Mouse (Mus musculus) hindbrain, postnatal 0 days (tissue): ENCODE measurements around the gene Mkln1. TPM values are rescaled to one million over a fixed set of nuclear protein-coding genes. Genes with fewer than 3 reads are reported as not detected.

Experiments used
- ATAC-seq: fragments of 200-750 bp; cut with Nextera tagmentation; 2 replicates; pipeline ENCODE4 v1.8.0; 2017; ENCODE audit warnings: mild to moderate bottlenecking, moderate TSS enrichment, moderate library complexity
- DNase-seq: peaks from one replicate; pipeline ENCODE4 v3.0.0-alpha.2; 2015; ENCODE audit warnings: low spot score
- H3K27ac ChIP-seq: fragments of 300-500 bp; sonication (generic); 2 replicates; pipeline ENCODE4 v1.5.1; 2014; ENCODE audit warnings: mild to moderate bottlenecking
- H3K27me3 ChIP-seq: fragments of 300-500 bp; sonication (generic); 2 replicates; pipeline ENCODE4 v1.6.1; 2014; ENCODE audit warnings: low read length, mixed read lengths; ENCODE audit not compliant: insufficient read depth
- H3K36me3 ChIP-seq: fragments of 300-500 bp; sonication (generic); 2 replicates; pipeline ENCODE4 v1.6.1; 2014; ENCODE audit warnings: low read length, mixed read lengths; ENCODE audit not compliant: insufficient read depth
- H3K4me1 ChIP-seq: fragments of 300-500 bp; sonication (generic); 2 replicates; pipeline ENCODE4 v1.6.1; 2014; ENCODE audit warnings: antibody characterized with exemption, low read length, mixed read lengths; ENCODE audit not compliant: insufficient read depth
- H3K4me2 ChIP-seq: fragments of 300-500 bp; sonication (generic); 2 replicates; pipeline ENCODE4 v1.6.1; 2014; ENCODE audit warnings: low read depth, mild to moderate bottlenecking, low read length, moderate library complexity, mixed read lengths
- H3K4me3 ChIP-seq: fragments of 300-500 bp; sonication (generic); 2 replicates; pipeline ENCODE4 v1.5.1; 2014; ENCODE audit warnings: low read length
- H3K9ac ChIP-seq: fragments of 300-500 bp; sonication (generic); replicated peaks from 2 replicates; pipeline ENCODE4 v1.6.1; 2014; ENCODE audit warnings: mild to moderate bottlenecking, low read length, moderate library complexity, mixed read lengths
- H3K9me3 ChIP-seq: fragments of 300-500 bp; sonication (generic); 2 replicates; pipeline ENCODE4 v1.6.1; 2016; ENCODE audit warnings: low read length, mixed read lengths
- CTCF ChIP-seq: IDR thresholded peaks from 2 replicates; pipeline ENCODE4 v1.5.1; 2016; ENCODE audit warnings: antibody characterized with exemption, control low read depth, low read depth
- WGBS: fragments of 180-500 bp; shearing (Covaris S2); extraction: QIAGEN DNeasy Blood & Tissue Kit; methylation state at CpG from one replicate; pipeline ENCODE4 v1.1.7; 2014; 5-methylcytosine and 5-hydroxymethylcytosine counted together
- polyA plus RNA-seq: library from polyadenylated mRNA; unstranded; fragments of >200 nt; fragmentation: Nextera tagmentation; extraction: Ambion mirVana; gene quantifications from 2 replicates; pipeline ENCODE4 v1.2.1, GENCODE M21; 2015
- total RNA-seq: library from RNA; depleted of rRNA; stranded (reverse); fragments of >200 nt; gene quantifications from 2 replicates; pipeline ENCODE4 v1.2.3, GENCODE M21; 2014

The Mkln1 gene
- total and polyA plus RNA-seq, 2 experiments from 2014 or later, result 53.4 to 88.3 TPM

DNA sequence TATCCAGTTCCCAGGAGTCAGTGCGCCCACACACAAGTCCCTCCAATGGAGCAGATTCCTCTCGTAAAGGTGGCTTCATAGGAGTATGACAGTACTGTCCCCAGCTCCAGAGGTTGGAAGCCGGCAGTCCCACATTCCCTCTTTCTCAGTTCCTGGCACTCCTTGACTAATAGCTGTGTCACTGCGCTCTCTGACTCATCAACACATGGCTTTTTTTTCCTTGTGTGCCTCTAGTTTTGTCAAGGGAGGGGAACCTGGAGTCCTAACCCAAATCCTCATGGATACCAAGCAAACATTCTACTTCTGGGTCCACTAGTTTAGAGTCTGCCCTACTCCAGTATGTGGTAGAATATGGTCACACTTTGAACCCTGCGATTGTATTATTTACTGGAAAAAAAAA is 136.2 kb downstream of the Mkln1 start:
- WGBS, result 92% methylated on average over 5 of the region's 5 CpGs
- ATAC-seq (no peak), DNase-seq (no peak)
- no peaks in the 10 kb centered on the region for H3K4me1 ChIP-seq
- H3K9me3 ChIP-seq, result no peaks in the 10 kb centered on the region
- no peak for TF ChIP-seq CTCF
- H3K27ac ChIP-seq, result no peak overlapping the region
- no peak overlapping the region for H3K9ac ChIP-seq
- no peak overlapping the region for H3K4me3 ChIP-seq
- no peaks in the 10 kb centered on the region for H3K27me3 ChIP-seq
- H3K4me2 ChIP-seq, result no peak overlapping the region
- no peaks in the 10 kb centered on the region for H3K36me3 ChIP-seq

DNA sequence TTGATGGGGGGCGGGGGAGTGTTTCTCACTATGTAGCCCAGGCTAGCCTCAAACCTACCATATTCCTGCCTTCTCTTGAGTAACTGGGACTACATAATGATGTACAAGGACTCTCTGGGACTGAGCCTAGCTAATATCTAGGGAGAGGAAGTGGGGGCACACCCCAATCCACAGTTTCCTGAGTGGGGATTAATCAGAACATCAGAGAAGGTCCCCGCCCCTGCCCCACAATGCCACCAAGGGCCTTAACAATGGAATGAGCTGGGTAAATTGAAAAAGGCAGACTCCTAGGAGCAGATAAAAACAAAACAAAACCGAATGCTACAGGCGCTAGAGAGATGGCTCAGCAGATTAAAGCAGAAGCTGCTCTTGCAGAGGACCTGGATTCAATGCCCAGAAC is 138.7 kb downstream of the Mkln1 start:
- H3K9me3 ChIP-seq, result no peaks in the 10 kb centered on the region
- H3K27ac ChIP-seq, result no peak overlapping the region
- H3K27me3 ChIP-seq, result no peaks in the 10 kb centered on the region
- H3K9ac ChIP-seq, result no peak overlapping the region
- no peak overlapping the region for H3K4me2 ChIP-seq
- no peak for TF ChIP-seq CTCF
- ATAC-seq (no peak), DNase-seq (no peak)
- H3K4me1 ChIP-seq, result no peaks in the 10 kb centered on the region
- 69% methylated on average over 4 of the region's 4 CpGs for WGBS
- H3K4me3 ChIP-seq, result no peak overlapping the region
- no peaks in the 10 kb centered on the region for H3K36me3 ChIP-seq

DNA sequence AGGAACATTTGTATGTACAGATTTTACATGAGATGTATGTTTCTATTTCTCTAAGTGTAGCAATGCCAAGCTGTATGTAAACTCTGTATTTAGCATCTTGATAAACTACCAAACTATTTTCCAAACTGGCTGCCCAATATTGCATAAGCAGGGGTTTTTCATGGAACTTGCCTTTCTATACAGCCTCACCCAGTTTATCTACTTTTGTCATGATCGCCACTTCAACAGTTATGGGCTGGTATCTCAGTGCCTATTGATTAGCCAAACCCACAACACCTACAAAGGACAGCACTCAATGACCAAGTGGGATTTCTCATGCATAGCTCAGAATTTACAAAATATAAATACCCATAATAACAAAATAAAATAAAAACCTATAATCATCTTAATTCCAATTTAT is 139.6 kb downstream of the Mkln1 start:
- no peak for TF ChIP-seq CTCF
- Histone ChIP-seq H3K9ac (no peak overlapping the region), H3K4me2 (no peak overlapping the region), H3K27ac (no peak overlapping the region), H3K9me3 (no peaks in the 10 kb centered on the region), H3K27me3 (no peaks in the 10 kb centered on the region), H3K36me3 (no peaks in the 10 kb centered on the region), H3K4me1 (no peaks in the 10 kb centered on the region), H3K4me3 (no peak overlapping the region)
- DNase-seq (no peak), ATAC-seq (no peak)
- 92% methylated on average over 1 of the region's 1 CpGs for WGBS

- WGBS, result 90% methylated on average over 6 of the region's 6 CpGs
- no peak overlapping the region for H3K4me3 ChIP-seq
- TF ChIP-seq CTCF, result no peak
- ATAC-seq, result no peak
- no peaks in the 10 kb centered on the region for H3K27me3 ChIP-seq
- DNase-seq, result no peak
- no peak overlapping the region for H3K9ac ChIP-seq
- H3K4me2 ChIP-seq, result no peak overlapping the region
- no peak overlapping the region for H3K27ac ChIP-seq
- no peaks in the 10 kb centered on the region for H3K4me1 ChIP-seq
- no peaks in the 10 kb centered on the region for H3K9me3 ChIP-seq
- no peaks in the 10 kb centered on the region for H3K36me3 ChIP-seq
These were observed 141.5 kb downstream of the Mkln1 start for GRCm38 (mm10) chr6:31540018-31540417.

GRCm38 (mm10) chr6:31544318-31544717 is 145.8 kb downstream of the Mkln1 start:
- Histone ChIP-seq H3K4me1 (peaks cover 11% of the 10 kb centered on the region; the same call in 1 of the 2 replicates), H3K9me3 (no peaks in the 10 kb centered on the region), H3K9ac (no peak overlapping the region), H3K4me3 (no peak overlapping the region), H3K36me3 (no peaks in the 10 kb centered on the region), H3K27me3 (no peaks in the 10 kb centered on the region), H3K27ac (no peak overlapping the region), H3K4me2 (no peak overlapping the region)
- 76% methylated on average over 4 of the region's 4 CpGs for WGBS
- TF ChIP-seq CTCF, result no peak
- DNase-seq (no peak), ATAC-seq (no peak)

GRCm38 (mm10) chr6:31549361-31550051 is 151.0 kb downstream of the Mkln1 start:
- Histone ChIP-seq H3K4me3 (no peak overlapping the region), H3K9ac (no peak overlapping the region), H3K36me3 (no peaks in the 10 kb centered on the region), H3K27ac (no peak overlapping the region), H3K4me2 (no peak overlapping the region), H3K4me1 (peaks cover 18% of the 10 kb centered on the region), H3K27me3 (no peaks in the 10 kb centered on the region), H3K9me3 (no peaks in the 10 kb centered on the region)
- WGBS, result 36% methylated on average over 5 of the region's 5 CpGs
- peak; percentile 72 for DNase-seq
- peak; percentile 78 for ATAC-seq
- TF ChIP-seq CTCF, result no peak

- H3K9me3 ChIP-seq, result no peaks in the 10 kb centered on the region
- H3K4me2 ChIP-seq, result no peak overlapping the region
- no peaks in the 10 kb centered on the region for H3K27me3 ChIP-seq
- no peaks in the 10 kb centered on the region for H3K36me3 ChIP-seq
- no peak overlapping the region for H3K9ac ChIP-seq
- H3K4me1 ChIP-seq, result peaks cover 18% of the 10 kb centered on the region
- H3K27ac ChIP-seq, result no peak overlapping the region
- H3K4me3 ChIP-seq, result no peak overlapping the region
- no peak for TF ChIP-seq CTCF
- no peak for ATAC-seq
- 76% methylated on average over 22 of the region's 22 CpGs for WGBS
- no peak for DNase-seq
These were observed 152.5 kb downstream of the Mkln1 start for GRCm38 (mm10) chr6:31550876-31551532.
